Mouse (Mus musculus) heart, embryonic 16.5 days (tissue): ENCODE measurements around the gene Sirpa. TPM values are rescaled to one million over a fixed set of nuclear protein-coding genes. Genes with fewer than 3 reads are reported as not detected.

Source experiments
- polyA plus RNA-seq: library from polyadenylated mRNA; unstranded; fragments of >200 nt; fragmentation: Nextera tagmentation; extraction: Ambion mirVana; gene quantifications from 2 replicates; pipeline ENCODE4 v1.2.1, GENCODE M21; 2015

Sirpa gene
- polyA plus RNA-seq, 1 experiment from 2014 or later: 14.7 TPM

Other genes starting within 250 kb of the Sirpa start
- gene Il1b, start 221.7 kb upstream of the Sirpa start, polyA plus RNA-seq: 0.25 and 0.64 TPM in 2 replicates
- not detected in 2 replicates for gene F830045P16Rik, start 56.2 kb upstream of the Sirpa start, polyA plus RNA-seq
- gene Pdyn, start 107.0 kb downstream of the Sirpa start, polyA plus RNA-seq: 0.18 and 0.37 TPM in 2 replicates
- gene Stk35, start 207.7 kb downstream of the Sirpa start, polyA plus RNA-seq: 6.9 and 7.4 TPM in 2 replicates